Mouse (Mus musculus): Measurements from ENCODE around the gene 2210016F16Rik.
"Not testable (repeated sequence)": the region's sequence is repeated elsewhere in the genome, so short reads cannot be mapped to it uniquely, and the experiment has no call there.

2210016F16Rik gene

DNA sequence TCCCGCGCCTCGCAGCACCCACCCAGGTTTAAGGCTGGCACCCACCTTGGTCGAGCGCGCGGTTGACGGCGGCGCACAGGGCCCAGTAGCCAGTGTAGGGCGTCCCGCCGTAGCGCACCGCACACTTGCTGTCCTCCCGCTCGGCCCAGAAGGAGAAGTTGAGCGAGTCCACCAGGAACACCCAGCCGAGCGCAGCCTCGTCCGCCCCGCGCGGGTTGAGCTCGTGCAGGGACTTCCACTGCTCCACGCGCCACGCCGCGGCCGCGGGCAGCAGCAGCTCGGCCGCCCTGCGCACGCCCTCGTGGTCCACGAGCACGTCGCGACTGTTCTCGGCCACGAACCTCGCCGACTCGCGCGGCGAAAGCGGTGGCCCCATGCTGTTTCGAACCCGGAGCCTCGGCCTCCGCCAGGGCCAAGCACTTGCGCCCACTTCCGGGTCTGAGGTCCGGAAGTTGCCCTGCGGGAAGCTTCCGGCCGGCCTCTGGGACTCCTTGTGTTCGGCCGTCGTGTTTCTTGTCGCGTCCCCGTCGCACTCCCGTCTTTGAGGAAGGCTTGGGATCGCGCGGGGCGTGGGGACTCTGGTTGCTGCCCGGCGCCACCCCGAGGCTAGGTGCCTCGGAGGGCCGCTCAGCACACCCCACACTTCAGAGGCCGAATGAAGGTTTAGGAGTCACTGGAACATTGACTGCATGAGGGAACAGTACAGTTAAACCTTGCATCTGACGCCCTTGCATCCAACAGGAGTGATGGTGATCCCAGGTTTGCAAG lies at the start of gene 2210016F16Rik:
Gene 2210016F16Rik, minus strand, starts transcription at position 447 of the 768 bp plus-strand sequence.
- peak; percentile 45 to 46 for DNase-seq

DNA sequence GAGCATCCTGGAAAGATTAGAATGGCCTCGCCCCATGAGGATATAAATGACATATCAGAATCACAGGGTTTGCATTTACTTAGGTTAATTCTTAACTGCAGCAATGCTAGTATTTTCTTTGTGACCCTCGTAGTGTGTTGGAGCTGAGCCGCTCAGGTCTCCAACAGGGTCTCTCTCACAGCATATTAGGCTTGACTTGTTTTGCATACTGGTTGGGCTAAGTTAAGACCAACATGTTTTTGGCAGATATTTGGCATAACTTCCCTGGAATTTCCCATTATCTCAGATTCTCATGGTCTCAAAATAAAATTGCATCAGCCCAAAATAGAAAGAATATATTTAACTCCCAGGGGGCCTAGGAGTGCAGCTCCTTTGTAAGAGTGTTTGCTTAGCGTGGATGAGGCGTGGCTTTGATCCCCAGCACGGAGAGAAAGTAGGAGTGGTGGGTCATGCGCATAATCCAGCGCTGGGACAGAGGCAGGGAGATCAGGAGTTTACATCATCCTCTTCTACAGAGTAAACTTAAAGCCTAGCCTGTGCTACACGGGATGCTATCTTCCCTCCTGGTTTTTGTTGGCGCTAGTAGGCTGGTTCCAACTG lies 38.1 kb upstream of the 2210016F16Rik start:
- no peak for DNase-seq

DNA sequence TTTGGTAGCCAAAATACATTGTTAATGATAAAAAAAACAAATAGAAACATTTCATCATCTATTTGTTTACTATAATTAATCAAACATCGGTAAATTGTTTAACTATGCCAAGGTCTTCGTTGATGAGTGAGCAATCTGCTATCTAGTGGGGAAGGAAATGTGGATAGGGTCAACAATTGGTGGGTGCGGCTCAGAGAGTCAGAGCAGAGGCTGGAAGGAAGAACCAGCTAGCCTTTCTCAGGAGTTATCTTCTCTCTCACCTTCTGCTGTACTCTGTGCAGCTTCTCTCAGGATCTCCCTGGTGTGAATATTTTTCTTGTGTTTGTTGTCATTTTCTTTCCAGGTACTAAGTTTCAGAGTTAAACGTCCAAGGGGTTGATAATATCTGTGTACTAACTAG lies 37.2 kb upstream of the 2210016F16Rik start:
- no peak for DNase-seq

DNA sequence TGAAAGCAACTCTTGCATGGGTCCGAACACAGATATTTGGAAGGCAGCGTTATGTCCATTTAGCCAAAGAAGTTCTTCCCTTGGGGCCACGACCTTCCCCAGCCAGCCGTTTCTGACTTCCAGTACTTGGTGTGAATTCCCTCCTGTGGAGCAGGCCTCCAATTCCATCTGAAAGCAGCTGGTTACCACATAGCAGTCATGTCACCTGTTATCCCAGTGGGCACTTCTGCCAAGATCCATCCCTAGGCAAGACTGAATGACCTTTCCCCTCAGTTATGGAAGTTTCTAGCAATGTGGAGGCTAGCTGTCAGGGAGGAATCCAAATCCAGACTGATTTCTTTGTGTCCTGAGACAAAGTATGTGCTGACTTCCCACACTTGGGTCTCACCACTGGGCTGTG lies 36.0 kb upstream of the 2210016F16Rik start:
- DNase-seq: no peak

DNA sequence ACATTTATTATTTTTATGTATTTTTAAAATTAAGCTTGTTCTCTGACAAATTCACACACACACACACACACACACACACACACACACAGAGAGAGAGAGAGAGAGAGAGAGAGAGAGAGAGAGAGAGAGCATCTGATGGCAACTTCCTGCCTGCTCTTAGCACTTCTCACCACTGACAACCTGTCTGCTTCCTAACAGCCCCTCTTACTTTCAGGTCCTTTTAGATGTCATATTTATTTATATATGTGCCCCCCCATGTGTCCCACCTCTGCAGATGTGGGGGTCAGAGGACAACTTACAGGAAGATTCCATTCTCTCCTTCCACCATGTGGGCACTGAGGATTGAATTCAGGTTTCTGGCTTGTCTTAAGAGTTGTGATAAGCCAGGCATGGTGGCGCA lies 34.2 kb upstream of the 2210016F16Rik start:
- no peak for DNase-seq

DNA sequence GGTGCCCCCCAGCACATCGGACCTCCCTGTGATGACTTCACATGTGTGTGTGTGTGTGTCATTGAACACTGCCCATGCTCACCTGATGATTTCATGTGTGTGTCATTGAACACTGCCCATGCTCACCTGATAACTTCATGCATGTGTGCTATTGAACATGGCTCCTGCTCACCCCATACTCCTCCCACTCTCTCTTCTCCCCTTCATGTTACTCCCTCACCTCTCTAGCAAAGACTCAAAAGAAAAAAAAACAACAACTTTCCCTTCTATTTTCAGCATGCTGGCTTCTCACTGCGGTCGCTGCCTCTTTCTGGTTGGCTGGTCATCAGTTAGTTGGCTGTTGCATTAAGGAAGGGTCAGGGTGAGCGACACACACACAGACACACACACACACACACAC lies 33.6 kb upstream of the 2210016F16Rik start:
- no peak for DNase-seq

DNA sequence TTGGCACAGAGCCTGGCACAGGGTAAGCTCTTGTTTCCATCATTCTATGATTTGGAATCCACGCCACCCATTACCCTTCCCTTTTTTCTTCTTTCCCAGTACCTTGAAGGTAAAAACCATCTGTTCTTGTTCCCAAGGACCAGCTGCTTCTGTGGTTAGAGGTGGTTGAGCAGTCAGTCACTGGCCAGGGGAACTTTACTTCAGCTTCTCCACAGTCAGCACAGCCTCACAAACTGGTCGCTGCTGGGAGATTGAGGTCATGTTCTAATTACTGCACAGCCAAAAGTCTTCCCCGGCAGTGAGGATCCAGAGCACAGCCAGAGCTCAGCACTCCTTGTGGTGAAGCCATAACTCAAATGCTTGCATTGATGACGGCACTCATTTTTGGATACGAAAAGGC lies 30.8 kb upstream of the 2210016F16Rik start:
- DNase-seq: no peak

DNA sequence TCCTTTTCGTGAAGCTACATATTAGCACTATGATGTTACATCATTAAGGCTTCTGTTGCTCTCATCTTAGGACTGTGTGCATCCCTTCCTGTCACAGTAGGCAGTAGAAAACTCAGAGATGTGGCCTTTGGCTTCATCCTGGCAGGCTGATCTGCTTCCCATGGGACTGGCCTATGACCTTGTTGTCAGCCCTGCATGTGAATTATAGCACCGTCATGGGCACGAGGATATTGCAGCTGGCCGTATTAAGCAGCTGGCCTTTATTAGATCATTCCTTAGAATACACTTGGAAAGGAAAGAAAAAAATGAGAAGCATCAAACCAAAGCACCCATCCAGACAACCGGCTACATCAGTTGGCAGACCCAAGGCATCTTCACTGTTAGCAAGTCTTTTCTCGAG lies 30.3 kb upstream of the 2210016F16Rik start:
- DNase-seq: no peak

DNA sequence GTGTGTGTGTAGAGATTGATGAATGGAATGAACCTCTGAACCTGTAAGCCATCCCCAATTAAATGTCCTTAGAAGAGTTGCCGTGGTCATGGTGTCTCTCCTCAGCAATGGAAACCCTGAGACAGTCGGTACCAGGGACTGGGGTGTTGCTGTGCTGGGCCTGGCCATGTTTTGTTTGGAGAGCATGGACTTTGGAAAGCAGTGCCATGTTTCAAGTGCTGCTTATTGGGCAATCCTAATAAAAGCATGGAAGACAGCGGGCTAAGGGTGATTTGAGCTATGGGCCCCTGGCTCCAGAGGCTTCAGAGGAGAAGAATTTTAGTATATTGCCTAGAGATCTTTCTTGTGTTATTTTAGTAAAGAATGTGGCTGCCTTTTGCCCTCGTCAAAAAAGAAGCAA lies 26.0 kb upstream of the 2210016F16Rik start:
- DNase-seq: no peak

DNA sequence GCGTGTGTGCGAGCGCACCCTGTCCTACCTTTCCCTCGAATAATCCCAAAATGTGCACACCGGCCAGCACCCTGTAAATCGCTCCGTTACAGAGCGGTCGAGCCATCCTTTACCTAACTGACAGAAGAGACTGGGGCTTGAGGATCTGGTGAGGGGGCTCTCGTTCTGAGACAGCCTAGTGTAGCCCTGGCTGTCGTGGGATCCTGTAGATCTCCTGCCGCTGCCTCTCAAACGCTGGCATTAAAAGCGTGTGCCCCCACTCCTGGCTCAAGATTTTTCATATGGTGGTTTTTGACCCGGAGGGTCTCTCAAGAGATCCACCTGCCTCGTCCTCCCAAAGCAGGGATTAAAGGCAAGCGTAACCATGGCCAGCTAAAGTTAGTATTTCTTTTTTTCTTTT lies 18.2 kb upstream of the 2210016F16Rik start, which contains the start of gene Hnrnpk:
Gene Hnrnpk, minus strand, starts transcription at position 101 of the 400 bp plus-strand sequence.
- DNase-seq: not testable (repeated sequence)

DNA sequence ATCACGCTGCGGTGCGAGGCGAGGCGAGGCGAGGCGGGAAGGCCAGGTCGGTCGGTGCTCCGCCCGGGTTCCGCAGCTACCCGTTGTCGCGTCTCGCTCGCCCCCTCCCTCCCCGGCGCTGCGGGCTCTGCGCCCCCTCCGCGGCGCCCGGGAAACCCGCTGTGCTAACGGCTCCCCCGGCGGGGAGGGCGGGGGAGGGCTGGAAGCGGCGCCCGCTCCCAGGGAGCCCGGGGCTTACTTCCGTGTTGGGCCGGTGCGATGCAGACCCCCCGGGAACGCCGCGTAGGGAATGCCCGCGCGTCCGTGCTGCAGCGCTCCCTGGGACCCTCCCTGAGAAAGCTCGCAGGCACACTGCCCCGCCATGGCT lies 17.7 kb upstream of the 2210016F16Rik start:
- no peak for DNase-seq

DNA sequence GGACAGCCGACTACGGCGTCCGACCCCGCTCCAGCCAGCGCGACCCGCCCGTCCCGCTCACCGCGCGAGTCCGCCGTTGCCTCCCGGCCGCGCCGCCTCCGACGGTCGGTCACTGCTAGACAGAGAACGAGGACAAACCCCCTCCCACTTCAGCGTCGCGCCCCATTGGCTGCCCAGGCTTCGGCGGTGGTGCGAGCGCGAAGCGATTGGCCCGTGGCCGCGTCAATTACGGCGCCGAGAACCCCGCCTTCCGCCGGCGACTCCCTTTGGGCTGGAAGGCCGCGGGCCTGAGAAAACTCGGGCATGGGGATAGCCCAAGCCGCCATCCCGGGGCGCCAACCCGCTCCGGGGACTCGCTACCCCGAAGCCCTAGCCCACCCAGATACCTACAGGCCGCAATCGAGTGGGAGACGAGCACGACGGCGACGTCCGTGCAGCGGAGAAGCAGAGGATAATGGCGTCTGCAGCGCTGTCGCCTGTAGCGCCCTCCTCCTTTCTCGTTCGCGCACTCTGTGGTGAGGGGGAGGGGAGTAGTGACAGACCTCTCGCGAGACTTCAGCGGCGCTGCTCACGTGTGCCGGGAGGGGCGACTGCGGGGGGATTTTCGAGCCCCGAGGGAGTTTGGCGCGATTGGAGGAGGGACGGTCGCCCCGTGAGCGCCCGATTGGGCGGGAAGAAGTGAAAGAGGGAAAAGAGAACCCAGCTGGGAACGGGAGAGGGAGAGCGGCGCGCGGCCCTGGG lies 17.1 kb upstream of the 2210016F16Rik start, which contains the start of gene Rmi1:
Gene Rmi1, plus strand, starts transcription at position 246 of the 741 bp plus-strand sequence.
- DNase-seq: peak; percentile 93 to 95

DNA sequence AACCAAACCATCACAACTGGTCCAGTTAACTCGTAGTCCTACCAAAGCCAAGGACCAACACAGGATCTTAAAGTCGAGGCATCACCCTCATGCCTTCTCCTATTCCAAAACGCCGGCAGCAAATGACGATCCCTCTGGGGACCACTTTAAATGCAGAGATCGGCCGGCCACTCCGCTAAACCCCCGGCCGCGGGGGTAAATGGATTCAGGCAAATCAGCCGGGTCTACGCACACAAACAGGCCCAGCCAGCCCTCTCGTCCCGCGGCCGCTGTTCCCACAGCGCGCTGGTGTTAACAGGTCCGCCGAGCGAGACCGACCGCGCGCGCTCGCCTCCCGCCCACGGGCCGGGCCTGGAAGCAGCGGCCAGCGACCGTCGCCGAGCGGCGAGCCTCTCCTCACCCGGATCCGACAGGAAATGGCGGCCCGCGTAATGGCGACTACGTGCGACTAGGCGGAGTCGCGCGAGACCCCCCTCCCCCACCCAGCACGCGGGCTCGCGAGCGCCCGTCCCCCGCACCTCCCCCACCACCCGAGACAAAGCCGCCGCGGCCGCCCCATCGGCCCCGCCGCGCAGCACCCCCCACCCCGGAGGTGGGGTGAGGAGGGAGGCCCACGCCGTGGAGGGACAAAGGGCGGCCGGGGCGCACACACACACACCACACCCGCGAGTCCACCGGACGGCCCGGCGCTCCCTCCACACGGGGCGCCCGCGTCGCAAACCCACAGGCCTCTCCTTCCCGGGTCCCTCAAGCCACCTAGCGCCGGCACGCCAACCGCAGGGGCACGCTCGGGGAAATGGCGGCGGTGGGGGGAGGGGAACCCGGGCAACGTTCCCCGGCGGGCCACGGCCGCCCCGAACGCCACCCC lies 16.3 kb upstream of the 2210016F16Rik start:
- peak; percentile 63 to 74 for DNase-seq

DNA sequence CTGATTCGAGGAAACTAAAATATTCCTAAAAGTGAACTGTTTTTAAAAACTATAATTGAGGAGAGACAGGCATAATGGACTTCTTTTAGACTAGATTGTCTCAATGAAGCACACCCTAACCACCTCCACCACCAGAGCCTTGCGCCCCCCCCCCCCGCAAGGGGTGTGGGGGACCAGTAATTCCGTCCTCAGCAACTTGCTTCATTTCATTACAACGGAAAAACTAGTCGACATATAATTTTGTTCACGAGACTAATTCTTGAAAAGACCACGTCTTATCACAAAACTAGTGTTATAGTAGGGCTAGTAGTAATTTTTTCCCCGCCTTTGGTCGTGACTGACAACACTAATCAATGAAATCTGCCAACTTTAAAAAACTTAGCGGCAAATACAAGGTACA lies 15.6 kb upstream of the 2210016F16Rik start:
- no peak for DNase-seq

DNA sequence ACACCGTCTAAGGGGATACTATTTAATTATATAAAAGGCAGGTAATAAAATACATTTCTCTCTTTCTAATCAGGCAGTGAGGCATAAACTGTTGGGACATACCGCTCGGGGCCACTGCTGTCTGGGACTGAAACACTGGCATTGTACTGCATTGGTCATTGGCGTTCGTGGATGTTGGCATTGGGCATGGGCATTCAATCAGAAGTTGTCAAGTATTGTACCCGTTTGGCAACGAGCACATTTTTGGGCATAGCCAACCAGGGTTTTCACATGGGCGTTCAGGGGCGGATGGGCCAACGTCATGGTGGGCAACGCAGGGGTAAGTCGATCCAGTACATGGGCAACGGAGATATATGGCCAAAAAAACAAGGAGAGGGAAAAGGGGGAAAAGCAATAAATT lies 12.6 kb upstream of the 2210016F16Rik start:
- DNase-seq: no peak

DNA sequence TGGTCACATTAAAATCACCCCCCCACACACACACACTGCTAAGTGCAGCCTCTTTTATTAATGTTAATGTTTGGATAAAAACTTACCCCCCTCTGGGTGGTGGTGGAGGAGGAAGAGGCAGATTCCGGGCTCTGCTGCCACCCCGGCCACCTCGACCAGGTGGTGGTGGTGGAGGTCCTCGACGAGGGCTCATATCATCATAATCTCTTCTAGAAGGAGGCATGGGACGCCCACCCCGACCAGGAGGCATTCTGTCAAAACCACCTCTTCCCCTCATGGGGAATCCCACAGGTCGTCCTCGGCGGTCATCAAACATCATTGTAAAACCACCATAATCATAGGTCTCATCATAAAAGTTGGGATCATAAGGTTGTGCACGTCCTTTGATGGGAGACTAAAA lies 9.4 kb upstream of the 2210016F16Rik start:
- DNase-seq: not testable (repeated sequence)

DNA sequence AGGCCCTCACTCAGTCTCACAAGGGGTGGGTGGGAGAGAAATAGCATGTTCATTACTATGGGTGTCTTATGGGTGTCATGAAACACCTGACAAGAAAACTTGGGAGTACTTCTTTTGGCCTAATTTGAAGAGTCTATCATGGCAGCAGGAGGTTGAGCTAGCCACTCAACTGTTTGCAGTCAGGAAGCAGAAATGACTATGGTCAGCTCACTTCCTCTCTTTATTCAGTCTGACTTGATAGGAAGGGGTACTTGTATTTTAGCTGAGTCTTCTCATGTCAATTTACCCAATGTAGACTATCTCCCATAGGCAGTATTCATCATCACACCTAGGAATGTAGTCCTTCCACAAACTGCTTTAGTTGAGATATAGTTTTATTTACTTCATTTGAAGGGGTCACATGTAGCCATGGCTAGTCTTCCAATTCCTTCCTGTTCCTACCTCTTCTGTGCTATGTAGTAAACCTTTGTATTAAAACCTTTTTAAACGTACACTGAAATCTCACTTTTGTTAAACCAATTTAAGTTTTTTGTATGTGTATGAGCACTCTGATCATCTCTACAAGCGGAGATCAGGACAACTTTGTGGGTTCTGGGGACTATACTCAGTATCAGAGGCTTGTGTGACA lies 4.4 kb upstream of the 2210016F16Rik start:
- DNase-seq: no peak

DNA sequence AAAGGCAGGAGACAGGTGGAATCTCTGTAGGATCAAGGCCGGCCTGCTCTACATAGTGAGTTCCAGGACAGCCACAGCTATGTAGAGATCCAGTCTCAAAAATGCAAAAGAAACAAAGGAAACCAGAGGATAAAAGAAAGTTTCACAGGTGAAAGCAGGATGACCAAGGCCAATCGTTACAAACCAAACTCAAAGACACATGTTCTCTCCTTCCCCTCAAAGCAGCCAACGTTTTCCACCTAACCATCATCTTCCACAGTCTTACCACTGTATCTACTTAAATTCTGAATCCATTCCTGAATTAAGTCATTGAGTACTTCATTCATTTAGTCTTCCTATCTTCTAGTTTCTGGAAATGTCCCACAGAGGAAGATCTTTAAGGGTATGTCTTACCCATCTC lies 3.4 kb upstream of the 2210016F16Rik start:
- DNase-seq: no peak

DNA sequence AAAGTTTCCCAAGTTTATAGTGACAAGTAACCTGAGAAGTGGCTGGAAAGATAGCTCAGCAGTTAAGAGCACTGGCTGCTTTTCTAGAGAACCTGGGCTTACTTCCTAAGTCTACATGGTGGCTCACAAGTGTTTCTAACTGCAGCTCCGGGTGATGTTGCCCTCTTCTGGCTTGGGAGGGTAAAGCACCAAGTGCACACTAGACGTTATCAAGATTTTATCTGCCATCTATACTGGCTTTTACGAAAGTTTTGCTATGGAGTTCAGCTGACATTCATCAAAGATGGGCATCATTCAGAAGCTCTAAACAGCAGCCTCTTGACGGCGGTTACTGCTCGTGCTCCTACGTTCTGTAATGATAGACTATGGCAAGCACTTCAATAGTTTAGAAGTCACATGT lies 2.9 kb upstream of the 2210016F16Rik start:
- DNase-seq: peak; percentile 44 to 56

DNA sequence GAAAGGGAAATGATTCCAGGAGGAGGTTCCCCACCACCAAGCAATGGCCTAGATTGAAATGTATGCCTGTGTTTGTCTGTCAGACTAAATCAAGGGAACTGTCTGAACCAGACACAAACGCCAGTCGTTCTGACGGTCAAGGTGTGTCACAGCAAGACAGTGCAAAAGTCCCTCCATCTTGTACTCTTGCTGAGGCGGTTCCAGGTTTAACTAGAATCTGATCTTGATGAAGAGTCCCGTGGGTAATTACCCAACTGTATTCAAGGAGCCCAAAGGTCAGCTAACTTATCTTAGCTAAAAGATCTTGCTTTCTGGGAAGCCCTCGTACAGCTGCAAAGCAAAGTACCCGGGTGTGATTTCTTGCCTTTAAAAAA lies 509 bp upstream of the 2210016F16Rik start:
- no peak for DNase-seq

DNA sequence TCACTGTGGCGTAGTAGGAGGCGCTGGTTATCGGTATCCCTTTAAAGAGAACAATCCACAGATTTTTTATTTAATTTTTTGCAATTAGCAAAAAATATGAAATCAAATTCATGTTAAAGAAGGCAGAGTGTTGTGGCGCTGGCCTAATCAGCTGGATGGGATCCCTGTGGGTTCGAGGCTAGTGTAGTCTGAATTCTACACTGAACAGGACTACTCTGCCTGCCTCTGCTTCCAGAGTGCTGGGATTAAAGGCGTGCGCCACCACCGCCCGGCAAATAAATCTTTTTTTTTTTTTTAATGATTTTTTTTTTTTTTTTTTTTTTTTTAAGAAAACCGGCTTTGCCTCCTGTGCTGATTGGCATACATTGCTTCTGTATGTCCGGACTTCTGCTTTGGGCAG lies 654 bp downstream of the 2210016F16Rik start:
- DNase-seq: no peak

DNA sequence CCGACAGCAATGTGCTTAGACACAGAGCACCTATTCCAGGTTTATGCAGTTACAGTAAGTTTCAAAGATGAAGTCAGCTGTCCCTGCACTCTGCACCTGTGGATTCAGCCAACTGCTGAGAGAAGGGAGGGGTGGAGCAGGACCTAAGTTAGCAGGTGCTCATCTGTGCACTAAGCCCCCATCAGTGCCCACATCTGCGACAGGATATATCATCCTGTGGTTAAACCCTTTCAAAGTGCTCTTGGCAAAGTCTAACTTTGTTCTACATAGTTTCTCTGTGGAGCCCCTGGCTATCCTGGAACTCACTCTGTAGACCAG lies 11.9 kb downstream of the 2210016F16Rik start:
- DNase-seq: peak; percentile 28 to 44
